Mouse (Mus musculus) MEL (cell line): ENCODE measurements around the gene Hmgcl. TPM values are rescaled to one million over a fixed set of nuclear protein-coding genes. Genes with fewer than 3 reads are reported as not detected.

Experiments used
- DNase-seq: peaks from one replicate; pipeline ENCODE4 v3.0.0; 2011; ENCODE audit warnings: low read depth, low spot score
- H3K27ac ChIP-seq: 2 replicates; pipeline ENCODE4 v1.5.1; 2012; ENCODE audit warnings: low read depth, mild to moderate bottlenecking, control low read depth, low read length, moderate library complexity; ENCODE audit not compliant: control insufficient read depth
- H3K27me3 ChIP-seq, 2 experiments: fragments of 150-350 bp in 1 of 2; sonication (generic) in 1 of 2; 2 replicates each; pipeline ENCODE4 v1.6.1; 2012; ENCODE audit warnings: low read length in 2 of 2, mild to moderate bottlenecking in 2 of 2, improper control_type of control experiment in 1 of 2, moderate library complexity in 1 of 2; ENCODE audit not compliant: insufficient read depth in 2 of 2, control insufficient read depth in 1 of 2
- H3K36me3 ChIP-seq, 2 experiments: 2 replicates each; pipeline ENCODE4 v1.6.1; 2012 to 2014; ENCODE audit warnings: low read length in 2 of 2, improper control_type of control experiment in 1 of 2, inconsistent platforms in 1 of 2, mild to moderate bottlenecking in 1 of 2; ENCODE audit not compliant: insufficient read depth in 2 of 2, control insufficient read depth in 1 of 2
- H3K4me1 ChIP-seq, 2 experiments: fragments of 150-350 bp in 1 of 2; sonication (generic) in 1 of 2; 2 replicates each; pipeline ENCODE4 v1.6.1; 2012; ENCODE audit warnings: low read length in 2 of 2, improper control_type of control experiment in 1 of 2, mild to moderate bottlenecking in 1 of 2; ENCODE audit not compliant: insufficient read depth in 2 of 2, control insufficient read depth in 1 of 2
- H3K4me3 ChIP-seq, 2 experiments: fragments of 150-350 bp in 1 of 2; sonication (generic) in 1 of 2; 2 replicates each; pipeline ENCODE4 v1.5.1; 2012; ENCODE audit warnings: low read depth in 2 of 2, low read length in 2 of 2, mild to moderate bottlenecking in 2 of 2, moderate library complexity in 2 of 2, control low read depth in 1 of 2, improper control_type of control experiment in 1 of 2; ENCODE audit not compliant: control insufficient read depth in 1 of 2, insufficient read depth in 1 of 2
- H3K79me2 ChIP-seq: 2 replicates; pipeline ENCODE4 v1.6.1; 2012; ENCODE audit warnings: mild to moderate bottlenecking, low read length, moderate library complexity; ENCODE audit not compliant: control insufficient read depth, poor library complexity, insufficient read depth
- H3K9ac ChIP-seq: 2 replicates; pipeline ENCODE4 v1.6.1; 2012; ENCODE audit warnings: low read depth, mild to moderate bottlenecking, control low read depth, low read length, moderate library complexity; ENCODE audit not compliant: control insufficient read depth, poor library complexity, severe bottlenecking
- H3K9me3 ChIP-seq: fragments of 150-350 bp; sonication (generic); replicated peaks from 2 replicates; pipeline ENCODE4 v1.6.1; 2012; ENCODE audit warnings: mild to moderate bottlenecking, low read length, improper control_type of control experiment, moderate library complexity; ENCODE audit not compliant: insufficient read depth
- CHD2 ChIP-seq: IDR thresholded peaks from 2 replicates; pipeline ENCODE4 v1.6.1; 2011; ENCODE audit warnings: low read length, improper control_type of control experiment
- E2F4 ChIP-seq: IDR thresholded peaks from 2 replicates; pipeline ENCODE4 v1.6.1; 2011; ENCODE audit warnings: low read depth, low read length, improper control_type of control experiment, borderline replicate concordance
- EP300 ChIP-seq, 2 experiments: IDR thresholded peaks; 2 replicates each; pipeline ENCODE4 v1.6.1; 2011; ENCODE audit warnings: improper control_type of control experiment in 2 of 2, low read length in 2 of 2, low read depth in 1 of 2, mild to moderate bottlenecking in 1 of 2
- ETS1 ChIP-seq: IDR thresholded peaks from 2 replicates; pipeline ENCODE4 v1.6.1; 2012; ENCODE audit warnings: low read depth, mild to moderate bottlenecking, inconsistent platforms, low read length, improper control_type of control experiment, moderate library complexity
- GABPA ChIP-seq: IDR thresholded peaks from 2 replicates; pipeline ENCODE4 v1.6.1; 2012; ENCODE audit warnings: low read depth, mild to moderate bottlenecking, inconsistent platforms, low read length, improper control_type of control experiment, moderate library complexity
- GATA1 ChIP-seq: IDR thresholded peaks from 2 replicates; pipeline ENCODE4 v1.6.1; 2011; ENCODE audit warnings: low read depth, low read length, improper control_type of control experiment
- HCFC1 ChIP-seq: IDR thresholded peaks from 2 replicates; pipeline ENCODE4 v1.6.1; 2012; ENCODE audit warnings: low read depth, mild to moderate bottlenecking, inconsistent platforms, low read length, improper control_type of control experiment, moderate library complexity
- MAFK ChIP-seq: IDR thresholded peaks from 2 replicates; pipeline ENCODE4 v1.6.1; 2011; ENCODE audit warnings: low read depth, mild to moderate bottlenecking, low read length, improper control_type of control experiment, borderline replicate concordance
- MAX ChIP-seq: IDR thresholded peaks from 2 replicates; pipeline ENCODE4 v1.6.1; 2011; ENCODE audit warnings: low read length, improper control_type of control experiment
- MAZ ChIP-seq: IDR thresholded peaks from 2 replicates; pipeline ENCODE4 v1.6.1; 2012; ENCODE audit warnings: low read depth, mild to moderate bottlenecking, inconsistent platforms, low read length, improper control_type of control experiment
- MYB ChIP-seq: IDR thresholded peaks from 2 replicates; pipeline ENCODE4 v1.6.1; 2011; ENCODE audit warnings: mild to moderate bottlenecking, low read depth, low read length, improper control_type of control experiment
- MYC ChIP-seq: IDR thresholded peaks from 2 replicates; pipeline ENCODE4 v1.6.1; 2011; ENCODE audit warnings: low read depth, mild to moderate bottlenecking, low read length, improper control_type of control experiment, moderate library complexity
- NRF1 ChIP-seq: IDR thresholded peaks from 2 replicates; pipeline ENCODE4 v1.6.1; 2014; ENCODE audit warnings: low read depth, mild to moderate bottlenecking, inconsistent platforms, low read length, improper control_type of control experiment, moderate library complexity; ENCODE audit not compliant: poor library complexity, insufficient read depth, severe bottlenecking
- POLR2AphosphoS2 ChIP-seq: IDR thresholded peaks from 2 replicates; pipeline ENCODE4 v1.6.1; 2011; ENCODE audit warnings: low read length, improper control_type of control experiment
- RAD21 ChIP-seq: IDR thresholded peaks from 2 replicates; pipeline ENCODE4 v1.6.1; 2011; ENCODE audit warnings: mild to moderate bottlenecking, low read depth, low read length, improper control_type of control experiment
- RCOR1 ChIP-seq: IDR thresholded peaks from 2 replicates; pipeline ENCODE4 v1.6.1; 2012; ENCODE audit warnings: low read depth, mild to moderate bottlenecking, inconsistent platforms, low read length, improper control_type of control experiment
- SMC3 ChIP-seq: IDR thresholded peaks from 2 replicates; pipeline ENCODE4 v1.6.1; 2011; ENCODE audit warnings: low read depth, low read length, improper control_type of control experiment
- TAL1 ChIP-seq: IDR thresholded peaks from 2 replicates; pipeline ENCODE4 v1.6.1; 2012; ENCODE audit warnings: mild to moderate bottlenecking, inconsistent platforms, low read length, moderate library complexity, mixed read lengths
- TBP ChIP-seq: IDR thresholded peaks from 2 replicates; pipeline ENCODE4 v1.8.0; 2011; ENCODE audit warnings: low read depth, low read length, improper control_type of control experiment
- UBTF ChIP-seq: IDR thresholded peaks from 2 replicates; pipeline ENCODE4 v1.6.1; 2012; ENCODE audit warnings: low read depth, mild to moderate bottlenecking, inconsistent platforms, low read length, improper control_type of control experiment, moderate library complexity, borderline replicate concordance; ENCODE audit not compliant: insufficient read depth
- USF1 ChIP-seq: IDR thresholded peaks from 2 replicates; pipeline ENCODE4 v1.6.1; 2014; ENCODE audit warnings: low read depth, mild to moderate bottlenecking, inconsistent platforms, low read length, improper control_type of control experiment, moderate library complexity
- ZC3H11A ChIP-seq: IDR thresholded peaks from 2 replicates; pipeline ENCODE4 v1.6.1; 2012; ENCODE audit warnings: low read depth, mild to moderate bottlenecking, inconsistent platforms, low read length, improper control_type of control experiment
- ZMIZ1 ChIP-seq: IDR thresholded peaks from 2 replicates; pipeline ENCODE4 v1.6.1; 2012; ENCODE audit warnings: low read depth, mild to moderate bottlenecking, inconsistent platforms, low read length, improper control_type of control experiment, moderate library complexity
- ZNF384 ChIP-seq: IDR thresholded peaks from 2 replicates; pipeline ENCODE4 v1.6.1; 2012; ENCODE audit warnings: low read depth, mild to moderate bottlenecking, inconsistent platforms, low read length, improper control_type of control experiment
- polyA plus RNA-seq, 2 experiments: library from polyadenylated mRNA; stranded (reverse) in 1 of 2; unstranded in 1 of 2; fragments of >175 nt in 1 of 2; fragments of >200 nt in 1 of 2; gene quantifications; 2 replicates each; pipeline versions ENCODE4 v1.2.1 to v1.2.4; 2012; ENCODE audit warnings: low replicate concordance in 2 of 2, low read depth in 1 of 2; ENCODE audit not compliant: insufficient read length in 2 of 2, insufficient read depth in 1 of 2, missing spikeins in 1 of 2
- total RNA-seq: library from RNA; depleted of rRNA; stranded (reverse); fragments of 300-350 nt; gene quantifications from 2 replicates; pipeline ENCODE4 v1.2.3, GENCODE M21; 2012

Hmgcl gene
- total and polyA plus RNA-seq, 3 experiments, result 48.7 to 66.5 TPM; not detected in 1

DNA sequence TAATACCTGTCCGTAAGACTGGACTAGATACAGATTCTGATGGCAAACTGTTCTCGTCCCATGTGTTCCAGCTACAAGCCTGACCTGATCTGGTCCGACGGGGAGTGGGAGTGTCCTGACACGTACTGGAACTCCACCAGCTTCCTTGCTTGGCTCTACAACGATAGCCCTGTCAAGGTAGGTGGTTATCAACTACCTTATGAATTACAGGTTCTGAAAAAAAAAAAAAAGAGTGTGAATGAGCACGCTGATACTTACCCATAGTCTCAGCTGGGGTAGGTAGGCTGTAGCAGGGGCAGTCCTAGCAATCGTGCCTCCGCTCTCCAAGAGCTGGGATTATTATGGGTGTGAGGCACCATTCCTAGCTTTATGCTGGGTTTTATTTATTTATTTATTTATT is 16.4 kb upstream of the Hmgcl start:
- no peaks in the 10 kb centered on the region for H3K9me3 ChIP-seq
- H3K9ac ChIP-seq, result no peak overlapping the region
- no peak for TF ChIP-seq E2F4
- no peak for TF ChIP-seq MAZ
- no peak for TF ChIP-seq ZNF384
- TF ChIP-seq TBP, result no peak
- TF ChIP-seq MAFK, result no peak
- TF ChIP-seq ETS1, result no peak
- TF ChIP-seq NRF1, result no peak
- no peak for TF ChIP-seq GABPA
- TF ChIP-seq ZC3H11A, result no peak
- no peak for TF ChIP-seq GATA1
- TF ChIP-seq EP300 (IDR thresholded peaks at IDR 0.05; ENCODE audit: low read depth in 1 of 2, low read length in 2 of 2), result no peak
- TF ChIP-seq POLR2AphosphoS2, result no peak
- TF ChIP-seq USF1, result no peak
- TF ChIP-seq MAX, result no peak
- TF ChIP-seq ZMIZ1, result no peak
- TF ChIP-seq MYB, result no peak
- no peak for TF ChIP-seq RCOR1
- H3K27me3 ChIP-seq, result no peaks in the 10 kb centered on the region
- DNase-seq, result no peak
- H3K36me3 ChIP-seq, result peaks cover 2 to 29% of the 10 kb centered on the region in 2 experiments; a peak in 2 of 4 replicates
- no peak overlapping the region for H3K4me3 ChIP-seq
- H3K79me2 ChIP-seq, result no peaks in the 10 kb centered on the region
- peaks cover 20 to 38% of the 10 kb centered on the region in 2 experiments for H3K4me1 ChIP-seq
- H3K27ac ChIP-seq, result no peak overlapping the region

DNA sequence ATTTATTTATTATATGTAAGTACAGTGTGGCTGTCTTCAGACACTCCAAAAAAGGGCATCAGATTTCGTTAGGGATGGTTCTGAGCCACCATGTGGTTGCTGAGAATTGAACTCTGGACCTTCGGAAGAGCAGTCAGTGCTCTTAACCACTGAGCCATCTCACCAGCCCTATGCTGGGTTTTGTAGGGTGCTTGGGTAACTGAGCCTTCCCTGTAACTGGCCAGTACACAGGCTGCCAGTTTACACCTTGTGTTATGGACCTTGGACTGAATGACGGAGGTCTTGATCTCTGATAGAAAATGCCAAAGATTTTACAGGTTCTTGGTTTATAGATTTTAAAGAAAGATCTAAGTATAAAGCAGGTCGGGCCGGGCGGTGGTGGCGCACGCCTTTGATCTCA is 16.0 kb upstream of the Hmgcl start:
- no peaks in the 10 kb centered on the region for H3K27me3 ChIP-seq
- no peak overlapping the region for H3K9ac ChIP-seq
- DNase-seq, result no peak
- TF ChIP-seq SMC3 (no peak), MYC (no peak), RAD21 (no peak), CHD2 (no peak), MAFK (no peak), UBTF (no peak), HCFC1 (no peak), TAL1 (no peak)
- peaks cover 23 to 38% of the 10 kb centered on the region in 2 experiments for H3K4me1 ChIP-seq
- no peak overlapping the region for H3K4me3 ChIP-seq
- H3K36me3 ChIP-seq, result peaks cover 2 to 30% of the 10 kb centered on the region in 2 experiments; a peak in 2 of 4 replicates
- H3K79me2 ChIP-seq, result no peaks in the 10 kb centered on the region
- no peaks in the 10 kb centered on the region for H3K9me3 ChIP-seq
- H3K27ac ChIP-seq, result no peak overlapping the region
